Mouse (Mus musculus): ENCODE results near the gene Arhgap29.

Gene Arhgap29

GRCm38 (mm10) chr3:122012464-122012863, 60.1 kb downstream of the Arhgap29 start:
- DNase-seq (ENCODE audit: low spot score), result no peak

- DNase-seq (ENCODE audit: low spot score), result no peak
These were observed 66.1 kb downstream of the Arhgap29 start for GRCm38 (mm10) chr3:122018421-122018820.

DNA sequence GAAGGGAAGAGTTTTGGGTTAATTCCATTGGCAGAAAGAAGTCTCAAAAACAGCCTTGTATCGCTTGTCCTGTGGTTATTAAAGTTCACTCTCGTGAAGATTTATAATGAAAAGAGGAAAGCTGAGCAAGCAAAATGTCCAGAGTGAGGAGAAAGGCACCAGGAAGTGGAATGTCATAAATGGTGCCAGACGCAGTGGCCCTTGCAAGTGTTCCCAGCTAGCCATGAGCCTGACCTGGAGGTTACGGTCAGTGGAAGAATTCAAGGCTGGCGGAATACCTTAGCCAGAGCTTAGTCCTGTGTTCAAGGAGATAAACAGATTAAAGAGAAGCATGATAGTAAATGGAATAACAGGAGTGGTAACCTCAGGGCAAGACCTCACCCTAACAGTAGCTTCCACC, 66.8 kb downstream of the Arhgap29 start:
- no peak for DNase-seq (ENCODE audit: low spot score)

- no peak for DNase-seq (ENCODE audit: low spot score)
These were observed 68.8 kb downstream of the Arhgap29 start for GRCm38 (mm10) chr3:122021029-122021652.

GRCm38 (mm10) chr3:122022355-122022754, 70.0 kb downstream of the Arhgap29 start:
- DNase-seq (ENCODE audit: low spot score), result no peak

GRCm38 (mm10) chr3:122026676-122027075, 74.3 kb downstream of the Arhgap29 start:
- no peak for DNase-seq (ENCODE audit: low spot score)

- no peak for DNase-seq (ENCODE audit: low spot score)
These were observed 75.4 kb downstream of the Arhgap29 start for GRCm38 (mm10) chr3:122027776-122028175.

DNA sequence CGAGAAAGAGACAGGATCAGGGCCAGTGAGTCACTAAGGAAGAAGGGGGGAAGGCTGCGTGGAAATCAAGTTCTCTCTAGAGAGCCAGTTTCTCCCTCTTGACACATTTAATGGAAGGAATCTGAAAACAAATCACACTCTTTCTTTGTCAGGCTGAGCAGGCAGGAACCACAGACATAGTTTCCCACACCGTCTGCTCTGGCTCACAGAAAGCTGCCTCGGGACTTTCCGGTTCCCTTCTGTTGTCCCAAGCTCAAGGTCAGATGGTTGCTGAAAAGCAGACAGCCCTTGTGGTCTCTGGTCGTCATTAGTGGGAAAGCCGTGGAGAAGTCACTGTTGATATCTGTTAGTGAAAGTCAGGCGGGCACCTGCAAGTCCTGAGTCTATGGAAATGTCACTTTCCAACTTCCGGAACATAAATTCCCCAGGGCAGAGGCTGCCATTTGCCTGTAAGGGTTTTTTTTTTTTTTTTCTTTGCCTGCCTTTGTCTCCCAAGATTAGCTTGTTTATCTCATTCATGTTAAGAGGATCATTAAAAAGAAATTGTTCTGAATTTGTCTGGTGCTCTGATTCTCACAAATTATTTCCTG, 81.0 kb downstream of the Arhgap29 start:
- DNase-seq (ENCODE audit: low spot score), result no peak

DNA sequence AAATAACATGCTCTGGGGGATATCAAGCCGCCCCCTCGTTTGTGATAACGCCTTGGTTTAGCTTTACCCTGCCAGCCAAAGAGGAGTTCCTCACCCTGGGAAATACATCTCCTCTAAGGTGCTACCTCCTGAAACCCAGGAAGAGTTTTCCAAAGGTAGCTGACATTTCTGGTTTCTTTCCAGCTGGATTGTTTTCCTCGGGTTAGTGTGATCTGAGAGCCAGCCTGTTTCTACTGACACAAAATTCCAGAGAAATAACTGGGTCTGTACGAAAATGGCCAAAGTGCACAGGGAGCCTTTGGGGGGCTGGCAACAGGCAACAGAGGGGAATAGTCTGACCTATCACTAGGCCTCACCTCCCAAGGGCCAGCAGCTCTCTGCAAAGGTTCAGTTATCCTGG, 81.9 kb downstream of the Arhgap29 start:
- no peak for DNase-seq (ENCODE audit: low spot score)

DNA sequence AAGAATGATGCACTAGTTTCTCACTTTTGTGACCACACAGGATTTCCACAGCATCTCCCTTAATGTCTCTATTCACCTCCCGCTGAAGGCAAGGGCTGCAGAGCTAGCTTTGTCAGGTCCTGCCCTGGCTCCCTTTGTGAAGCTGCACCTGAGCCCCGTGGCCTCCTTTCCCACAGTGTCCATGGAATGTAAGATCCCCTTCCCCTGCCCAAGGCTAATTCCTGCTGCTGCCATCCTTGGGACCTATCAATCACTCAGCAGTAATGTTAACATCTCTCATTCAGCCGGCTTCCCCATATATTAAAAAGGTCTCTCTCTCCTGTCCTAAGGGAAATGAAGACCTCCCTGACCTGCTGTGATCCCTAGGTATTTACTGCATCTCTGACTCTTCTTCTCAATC, 82.8 kb downstream of the Arhgap29 start:
- no peak for DNase-seq (ENCODE audit: low spot score)

DNA sequence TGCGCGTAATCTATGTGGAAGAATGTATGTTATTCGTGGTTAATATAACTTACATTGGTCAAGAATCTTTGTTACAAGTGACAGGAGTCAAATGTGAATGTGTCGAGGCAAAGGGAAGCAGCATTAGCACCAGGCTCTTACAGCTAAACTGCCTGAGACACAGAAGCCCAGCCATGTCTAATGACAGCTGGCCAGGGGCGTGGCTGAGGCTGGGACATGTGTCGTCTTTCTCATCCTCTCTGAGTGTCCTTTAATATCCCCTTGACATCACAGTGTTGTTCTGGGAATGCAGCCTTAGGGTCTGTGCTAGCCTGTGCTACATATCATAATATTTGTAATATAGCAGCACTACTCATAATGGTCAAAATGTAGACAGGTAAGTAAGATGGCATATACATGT, 88.2 kb downstream of the Arhgap29 start:
- no peak for DNase-seq (ENCODE audit: low spot score)

DNA sequence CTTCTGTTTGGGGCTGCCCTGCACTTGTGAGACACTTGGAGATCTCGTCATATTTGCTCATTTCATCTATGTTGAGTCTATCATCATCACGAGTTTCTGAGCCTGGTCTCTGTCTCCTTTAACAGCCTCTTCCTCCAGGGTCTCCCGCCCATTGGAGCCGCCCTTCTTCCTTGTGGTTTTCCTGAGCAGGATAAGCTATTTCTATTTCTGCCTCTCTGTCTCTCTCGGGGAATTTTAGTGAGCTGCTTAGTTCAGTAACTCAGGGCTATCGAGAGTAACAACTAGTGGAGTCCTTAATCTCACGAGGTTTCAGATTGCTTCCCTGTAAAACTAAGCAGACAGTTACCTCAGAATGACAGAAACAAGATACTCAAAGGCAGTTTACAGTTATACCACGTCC, 90.8 kb downstream of the Arhgap29 start:
- DNase-seq (ENCODE audit: low spot score), result no peak

DNA sequence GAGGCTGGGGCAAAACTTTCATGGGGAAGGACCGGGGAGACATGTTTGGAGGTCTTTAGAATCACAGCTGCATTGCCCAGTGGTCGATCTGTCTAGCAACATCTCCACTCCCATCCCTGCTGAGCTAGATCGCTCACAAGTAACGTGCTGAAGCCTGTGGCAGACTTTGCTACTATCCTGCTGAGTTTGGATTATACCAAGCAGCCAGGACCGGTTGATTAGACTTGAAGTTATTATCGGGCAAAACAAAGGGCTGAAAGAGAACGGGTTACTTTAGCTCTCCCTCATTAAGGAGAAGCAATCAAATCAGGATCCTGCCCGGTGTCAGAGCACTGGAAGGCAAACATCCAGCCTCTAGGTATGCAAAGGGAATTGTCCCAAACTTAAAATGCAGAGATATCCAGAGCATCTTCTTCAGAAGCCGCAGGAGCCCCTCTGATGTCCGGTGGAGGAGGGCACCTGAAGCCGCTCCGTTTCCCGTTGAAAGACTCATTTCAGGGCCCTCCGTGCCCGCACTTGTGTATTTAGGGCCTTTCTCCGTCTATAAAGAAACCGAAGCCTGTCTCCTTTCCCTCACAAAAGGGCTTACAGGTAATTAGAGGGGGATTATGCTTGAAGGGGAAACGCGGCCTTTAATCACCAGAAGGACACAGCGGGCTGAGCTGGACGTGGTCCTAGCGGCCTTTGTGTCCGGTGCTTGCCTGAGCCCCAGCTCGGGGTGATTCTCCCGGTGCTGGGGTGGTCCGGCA, 91.6 kb downstream of the Arhgap29 start, which contains the start of gene Abca4:
Gene Abca4, plus strand, starts transcription at position 645 of the 749 bp plus-strand sequence.
- no peak for DNase-seq (ENCODE audit: low spot score)

- DNase-seq (ENCODE audit: low spot score), result no peak
These were observed 93.9 kb downstream of the Arhgap29 start for GRCm38 (mm10) chr3:122046187-122046620.

DNA sequence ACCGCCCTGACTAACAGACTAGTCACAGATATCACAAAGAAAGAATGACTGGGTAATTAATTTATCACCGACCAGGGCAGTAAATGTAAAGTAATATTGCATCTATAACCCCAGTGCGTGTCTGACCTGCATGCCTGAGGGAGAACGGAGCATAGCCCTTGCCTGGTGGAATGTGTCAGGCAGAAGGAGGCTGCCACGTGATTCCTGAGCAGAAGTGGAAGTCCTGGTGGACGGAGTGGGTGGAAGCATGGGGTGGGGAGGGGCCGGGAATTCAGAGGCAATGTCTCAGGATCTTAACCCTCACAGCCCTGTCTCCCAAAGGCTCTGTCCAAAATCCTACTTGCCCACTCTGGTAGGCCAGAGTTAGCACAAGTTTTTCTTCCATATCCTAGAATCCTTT, 95.1 kb downstream of the Arhgap29 start:
- DNase-seq (ENCODE audit: low spot score), result no peak

DNA sequence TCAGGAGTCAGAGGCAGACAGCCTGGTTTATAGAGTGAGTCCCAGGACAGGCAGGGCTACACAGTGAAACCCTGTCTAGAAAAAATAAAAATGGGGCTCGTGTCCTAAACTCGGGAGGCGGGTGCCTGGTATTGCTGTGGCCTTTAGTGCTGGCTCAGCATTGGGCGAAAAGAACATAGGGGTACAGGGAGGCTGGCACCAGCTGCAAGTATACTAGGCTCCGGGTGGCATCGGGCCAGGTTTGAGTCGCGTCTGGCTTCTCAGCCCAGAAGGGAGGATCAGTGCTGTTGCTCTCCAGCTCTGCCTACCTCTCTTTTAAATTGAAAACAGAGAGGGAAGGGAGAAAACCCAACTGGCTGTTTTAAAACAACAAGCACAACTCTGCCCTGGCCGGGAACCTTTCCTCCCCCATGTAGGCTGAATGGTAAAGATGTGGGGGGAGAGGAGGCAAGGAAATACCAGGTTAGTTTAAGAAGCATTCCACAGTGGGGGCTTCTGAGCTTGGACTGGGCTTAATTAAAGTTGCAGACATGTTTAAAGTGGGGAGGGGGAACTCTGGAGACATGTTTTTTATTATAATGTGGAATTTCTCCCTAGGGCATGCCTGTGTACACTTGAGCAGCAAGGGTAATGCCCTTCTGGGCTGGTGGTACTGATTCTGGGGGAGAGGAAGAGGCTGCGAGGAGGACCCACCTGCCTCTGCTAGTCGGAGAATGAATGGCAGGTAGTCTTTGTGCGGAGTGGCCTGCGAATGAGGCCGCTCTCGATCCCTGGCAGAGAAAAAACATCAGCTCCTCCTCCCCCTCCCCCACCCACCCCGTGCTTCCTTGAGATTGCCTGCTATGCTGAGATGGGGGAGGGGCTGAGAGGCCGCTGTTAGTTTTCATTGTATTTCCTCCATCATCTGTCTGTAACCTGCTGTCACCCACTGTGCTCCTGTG, 95.8 kb downstream of the Arhgap29 start:
- DNase-seq (ENCODE audit: low spot score), result peak; percentile 43

- peak; percentile 30 for DNase-seq (ENCODE audit: low spot score)
These were observed 96.8 kb downstream of the Arhgap29 start for GRCm38 (mm10) chr3:122049158-122049557.

- DNase-seq (ENCODE audit: low spot score), result no peak
These were observed 106.3 kb downstream of the Arhgap29 start for GRCm38 (mm10) chr3:122058439-122059198.

DNA sequence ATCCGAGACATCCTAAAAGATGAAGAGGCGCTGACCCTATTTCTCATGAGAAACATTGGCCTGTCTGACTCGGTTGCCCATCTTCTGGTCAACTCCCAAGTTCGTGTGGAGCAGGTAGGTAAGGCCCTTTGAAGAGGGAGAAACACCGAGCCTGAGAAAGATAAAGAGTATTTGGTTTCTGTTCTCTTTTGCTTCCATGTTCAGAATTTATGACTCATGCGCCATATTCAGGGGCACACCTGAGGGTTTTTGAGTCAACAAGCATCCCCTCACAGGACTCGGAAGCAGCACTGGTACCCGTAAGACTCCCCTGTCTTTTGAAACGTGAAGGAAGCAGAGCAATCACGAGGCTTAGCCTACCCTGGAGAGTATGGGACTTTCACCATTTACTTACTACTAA, 110.2 kb downstream of the Arhgap29 start:
- no peak for DNase-seq (ENCODE audit: low spot score)

DNA sequence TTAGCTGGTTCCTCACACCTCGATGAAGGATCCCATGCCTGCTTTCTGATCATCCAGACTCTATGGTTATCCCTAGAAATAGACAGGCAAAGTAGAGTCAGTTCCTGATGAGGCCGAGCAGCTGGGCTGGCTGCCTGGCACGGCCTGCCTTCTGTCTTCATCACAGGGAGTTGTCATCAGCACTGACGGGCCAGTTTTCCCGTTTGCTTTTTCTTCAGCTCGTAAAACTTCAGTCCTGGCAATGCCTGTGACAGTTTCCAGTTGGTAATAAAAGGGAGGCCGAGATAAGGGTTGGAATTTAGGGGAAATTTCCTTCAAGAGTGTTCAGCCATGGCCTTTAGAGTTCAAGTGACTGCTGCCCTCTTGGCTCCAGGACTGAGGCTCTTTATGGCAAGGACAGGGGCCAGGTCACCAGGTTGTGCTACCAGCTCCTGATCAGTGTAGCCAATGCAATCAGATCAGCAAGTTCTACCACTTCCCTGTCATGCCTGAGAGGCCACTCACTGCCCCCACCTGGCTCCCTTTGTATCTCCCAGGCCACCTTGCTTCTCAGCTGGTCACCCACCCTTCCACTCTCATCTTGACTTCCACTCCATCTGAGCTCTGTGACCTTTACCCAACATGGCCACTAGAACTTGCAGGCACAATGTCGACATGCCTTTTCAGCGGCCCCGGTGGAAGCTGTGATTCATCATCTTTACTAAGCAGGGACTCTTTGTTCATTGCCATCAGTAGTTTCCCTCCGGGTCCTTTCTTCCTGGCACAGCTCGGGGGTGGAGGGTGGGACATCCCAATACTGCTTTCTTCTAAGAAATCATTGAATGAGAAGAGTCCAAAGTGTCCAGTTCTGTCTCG, 112.4 kb downstream of the Arhgap29 start:
- DNase-seq (ENCODE audit: low spot score), result peak; percentile 43
